Mouse (Mus musculus): Measurements from ENCODE around the gene Frmd4a. TPM values are rescaled to one million over a fixed set of nuclear protein-coding genes. Genes with fewer than 3 reads are reported as not detected.

Frmd4a gene
- 2.7 TPM for polyA plus RNA-seq (2014; fragmentation: Illumina TruSeq; extraction: RNeasy Lipid Tissue Mini Kit (QIAGEN cat#74804); ENCODE audit: low read depth, low replicate concordance)

DNA sequence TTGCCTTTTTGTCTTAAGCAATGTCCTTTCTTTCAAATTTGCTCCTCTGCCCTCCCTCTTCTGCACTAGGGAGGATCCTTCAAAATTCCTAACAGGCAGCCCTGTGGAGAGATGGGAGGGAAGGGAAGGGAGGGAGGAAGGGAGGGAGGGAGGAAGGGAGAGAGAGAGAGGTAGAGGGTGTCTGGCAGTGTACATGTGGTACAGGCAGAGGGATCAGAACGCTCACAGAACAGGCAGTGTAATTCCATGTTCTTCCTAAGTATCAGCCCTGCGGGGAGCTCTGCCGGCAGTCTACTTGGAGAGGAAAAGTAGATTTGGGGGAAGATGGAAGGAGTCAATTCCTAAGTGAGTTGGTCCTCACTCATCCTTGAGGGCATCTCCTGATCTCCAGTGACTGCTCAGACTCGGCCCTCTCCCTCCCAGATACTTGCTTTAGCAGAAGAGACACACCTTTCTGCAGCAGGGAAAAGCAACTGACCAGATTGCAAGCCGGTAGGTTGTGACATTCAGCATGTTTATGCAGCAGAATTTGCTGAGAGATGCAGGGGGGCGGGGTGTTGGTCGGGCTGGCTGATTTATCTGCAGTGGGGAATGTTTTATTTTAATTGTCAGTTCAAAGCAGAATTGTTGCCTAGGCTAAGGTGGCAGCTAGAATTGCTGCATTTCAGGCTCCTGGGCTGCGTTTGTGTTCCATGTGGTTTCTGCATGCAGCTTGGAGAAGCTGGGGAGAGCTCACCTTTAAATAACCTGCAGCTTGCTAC is at the start of gene Frmd4a:
Frmd4a (plus strand) TSS at position 190 of the 761 bp plus-strand sequence.

DNA sequence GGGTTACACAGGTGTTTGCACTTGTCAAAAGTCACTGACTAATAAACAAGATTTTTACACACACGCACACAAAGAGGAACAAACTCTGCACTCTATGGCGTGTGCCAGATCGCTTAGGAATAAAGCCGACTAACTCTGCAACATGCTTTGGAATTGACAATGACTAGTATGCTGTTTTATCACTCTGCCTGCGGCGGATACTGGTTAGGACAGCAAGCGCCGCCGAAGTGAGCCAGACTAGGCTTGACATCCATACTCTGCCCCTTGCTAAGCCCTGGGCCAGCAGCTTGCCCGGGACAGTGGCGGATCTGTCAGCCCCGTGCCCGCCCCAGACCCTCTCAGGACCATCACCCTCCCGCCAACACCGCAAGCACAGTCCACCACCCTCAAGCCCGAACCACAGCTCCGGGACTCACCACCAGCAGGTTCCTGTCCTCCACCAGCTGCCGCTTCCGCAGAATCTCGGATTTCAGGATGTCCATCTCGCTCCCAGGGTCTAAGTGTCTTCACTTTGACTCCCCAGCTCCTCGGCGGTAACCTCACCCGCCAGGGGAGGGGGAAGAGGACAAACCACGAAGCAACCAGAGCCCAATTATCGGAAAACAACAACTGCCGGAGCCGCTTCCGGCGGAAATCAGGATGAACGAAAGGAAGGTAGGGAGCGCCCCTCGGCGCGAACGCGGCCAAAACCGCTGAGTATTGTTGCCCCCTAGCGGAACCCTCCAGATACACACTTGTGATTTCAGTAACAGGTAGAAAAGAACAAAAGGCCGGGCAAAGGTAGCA is 634.2 kb downstream of the Frmd4a start, which contains the start of gene Prpf18:
Prpf18 (minus strand) TSS at position 614 of the 786 bp plus-strand sequence.

Measured in liver, adult 10 weeks (tissue).